Mouse (Mus musculus): ENCODE measurements around the gene Senp2. TPM values are rescaled to one million over a fixed set of nuclear protein-coding genes. Genes with fewer than 3 reads are reported as not detected.

Senp2 gene
- polyA plus RNA-seq, 1 experiment from 2014 or later = 40.1 TPM

GRCm38 (mm10) chr16:22095751-22096150, 86.5 kb downstream of the Senp2 start:
- H3K4me2 ChIP-seq (ENCODE audit: low read depth, low read length) = no peak overlapping the region
- no peaks in the 10 kb centered on the region for H3K27me3 ChIP-seq (ENCODE audit: control insufficient read depth, insufficient read depth, low read length)
- peaks cover 3% of the 10 kb centered on the region; the same call in 1 of the 2 replicates for H3K4me1 ChIP-seq (ENCODE audit: control insufficient read depth, insufficient read depth, low read length)
- no peak overlapping the region for H3K9ac ChIP-seq (ENCODE audit: low read length)
- no peak for ATAC-seq (ENCODE audit: insufficient read depth, low FRiP score)
- no peak overlapping the region for H3K4me3 ChIP-seq (replicated peaks; ENCODE audit: low read length)
- H3K36me3 ChIP-seq (ENCODE audit: control insufficient read depth, insufficient read depth, low read length) = no peaks in the 10 kb centered on the region
- 100% methylated on average over 1 of the region's 1 CpGs for WGBS
- H3K27ac ChIP-seq (ENCODE audit: low read length) = no peak overlapping the region
- no peaks in the 10 kb centered on the region; the same call in 1 of the 2 replicates for H3K9me3 ChIP-seq (replicated peaks; ENCODE audit: control insufficient read depth, low read length)

GRCm38 (mm10) chr16:22097659-22098058, 88.4 kb downstream of the Senp2 start:
- no peak for ATAC-seq (ENCODE audit: insufficient read depth, low FRiP score)
- H3K9me3 ChIP-seq (replicated peaks; ENCODE audit: control insufficient read depth, low read length) = no peaks in the 10 kb centered on the region; the same call in 1 of the 2 replicates
- H3K4me2 ChIP-seq (ENCODE audit: low read depth, low read length) = no peak overlapping the region
- no peak overlapping the region for H3K4me3 ChIP-seq (replicated peaks; ENCODE audit: low read length)
- 52% methylated on average over 7 of the region's 7 CpGs for WGBS
- peaks cover 3% of the 10 kb centered on the region; the same call in 1 of the 2 replicates for H3K4me1 ChIP-seq (ENCODE audit: control insufficient read depth, insufficient read depth, low read length)
- H3K9ac ChIP-seq (ENCODE audit: low read length) = no peak overlapping the region
- H3K27ac ChIP-seq (ENCODE audit: low read length) = no peak overlapping the region
- H3K36me3 ChIP-seq (ENCODE audit: control insufficient read depth, insufficient read depth, low read length) = 0 out of 2 replicates have a peak, but pooled peaks cover 4% of the 10 kb centered on the region
- no peaks in the 10 kb centered on the region for H3K27me3 ChIP-seq (ENCODE audit: control insufficient read depth, insufficient read depth, low read length)

Other genes with a start within 250 kb of the Senp2 start
- 5.7 and 6.4 TPM in 2 replicates for gene Ehhadh, start 221.7 kb upstream of the Senp2 start, polyA plus RNA-seq (2015; fragmentation: Nextera tagmentation; extraction: Ambion mirVana)
- 1.2 and 1.3 TPM in 2 replicates for gene Map3k13, start 215.1 kb upstream of the Senp2 start, polyA plus RNA-seq (2015; fragmentation: Nextera tagmentation; extraction: Ambion mirVana)
- gene Tmem41a, start 61.9 kb upstream of the Senp2 start, polyA plus RNA-seq (2015; fragmentation: Nextera tagmentation; extraction: Ambion mirVana) = 35.0 and 35.2 TPM in 2 replicates
- gene Liph, start 13.8 kb upstream of the Senp2 start, polyA plus RNA-seq (2015; fragmentation: Nextera tagmentation; extraction: Ambion mirVana) = 29.9 and 48.0 TPM in 2 replicates
- gene Igf2bp2, start 153.8 kb downstream of the Senp2 start, polyA plus RNA-seq (2015; fragmentation: Nextera tagmentation; extraction: Ambion mirVana) = 103 and 106 TPM in 2 replicates

All from stomach, embryonic 16.5 days (tissue).